Mouse (Mus musculus) gastrocnemius, adult 2 months (tissue): Measurements from ENCODE around the gene Orai2. TPM values are rescaled to one million over a fixed set of nuclear protein-coding genes. Genes with fewer than 3 reads are reported as not detected.
A peak's percentile ranks its signal among the peaks of the same experiment; 100 is the strongest.

ENCODE experiments used
- DNase-seq: peaks from one replicate; pipeline ENCODE4 v3.0.0; 2022
- H3K27ac ChIP-seq: fragments of 200-600 bp; 2 replicates; pipeline ENCODE4 v1.8.1; 2022; ENCODE audit warnings: mild to moderate bottlenecking
- H3K4me3 ChIP-seq: fragments of 200-600 bp; 2 replicates; pipeline ENCODE4 v1.8.1; 2022; ENCODE audit warnings: mild to moderate bottlenecking, moderate library complexity
- CTCF ChIP-seq: fragments of 200-600 bp; IDR thresholded peaks from 2 replicates; pipeline ENCODE4 v1.8.1; 2022; ENCODE audit warnings: antibody characterized with exemption, mild to moderate bottlenecking, moderate library complexity
- intact Hi-C: fragments of 180-260 bp; cut with DNase I; formaldehyde crosslinking; loops from one replicate; pipeline ENCODE4 v1.15.1; 2025
- total RNA-seq, 2 experiments: library from RNA; stranded (reverse); gene quantifications; 2 replicates each; pipeline ENCODE4 v1.2.3; 2021

Orai2 gene
- total RNA-seq, 2 experiments from 2014 or later = 0.43 to 0.75 TPM

DNA sequence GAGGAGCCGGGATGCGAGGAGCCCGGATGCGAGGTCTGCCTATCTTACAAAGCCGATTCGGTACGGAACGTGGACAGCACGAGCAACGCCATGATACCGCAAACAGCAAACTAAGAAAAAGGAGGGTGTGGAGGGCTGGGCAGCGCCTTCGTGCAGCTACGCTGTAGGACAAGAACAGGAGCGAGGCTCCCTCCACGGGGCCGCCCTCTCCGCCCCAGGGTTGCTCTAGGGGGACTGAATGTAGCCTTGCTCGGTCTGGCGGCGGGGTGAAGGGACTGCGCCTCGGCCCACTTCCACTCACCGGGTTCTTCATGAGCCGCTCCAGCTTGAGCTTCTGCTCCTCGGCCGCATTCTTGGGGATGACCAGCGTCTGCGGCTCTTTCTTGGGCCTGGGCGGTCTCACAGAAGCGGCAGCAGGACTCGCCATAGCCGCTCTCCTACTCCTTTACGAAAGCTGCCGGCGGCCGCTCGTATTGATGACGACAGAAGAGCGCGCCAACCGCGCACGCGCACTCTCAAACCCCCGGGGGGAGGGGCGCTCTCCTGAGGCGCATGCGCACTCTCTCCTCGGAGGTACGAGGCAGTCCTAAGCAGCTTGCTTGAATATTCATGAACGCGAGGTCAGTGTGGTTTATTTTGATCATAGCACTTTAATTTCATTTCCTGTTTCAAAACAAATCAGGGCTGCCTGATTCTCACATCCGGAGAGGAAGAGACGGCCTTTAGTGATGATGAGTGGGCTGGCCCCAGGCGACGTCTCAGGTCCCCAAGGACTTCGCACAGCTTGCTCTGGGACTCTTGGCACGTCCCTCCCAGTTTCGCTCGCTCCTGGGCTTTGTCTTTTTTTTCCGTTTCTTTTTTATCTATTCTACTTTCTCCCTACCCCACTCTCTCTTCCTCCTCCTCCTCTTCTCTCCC lies 28.2 kb upstream of the Orai2 start, which contains the start of gene Prkrip1:
Gene Prkrip1 (minus strand): TSS at position 490 of the 918 bp plus-strand sequence.
- intact Hi-C loops = no loop called here
- no peak for TF ChIP-seq CTCF
- H3K4me3 ChIP-seq = peak within 1 kb of the TSS; percentile 85
- DNase-seq = peak; percentile 93
- H3K27ac ChIP-seq = peak within 1 kb of the TSS; percentile 94

- DNase-seq = no peak
- TF ChIP-seq CTCF = 0 out of 2 replicates have a peak, but pooled peaks have one; percentile 1
- intact Hi-C loops = no loop called here
- H3K27ac ChIP-seq = no peak overlapping the region
- no peak overlapping the region for H3K4me3 ChIP-seq
These were observed 21.4 kb upstream of the Orai2 start for GRCm38 (mm10) chr5:136191870-136192269.

DNA sequence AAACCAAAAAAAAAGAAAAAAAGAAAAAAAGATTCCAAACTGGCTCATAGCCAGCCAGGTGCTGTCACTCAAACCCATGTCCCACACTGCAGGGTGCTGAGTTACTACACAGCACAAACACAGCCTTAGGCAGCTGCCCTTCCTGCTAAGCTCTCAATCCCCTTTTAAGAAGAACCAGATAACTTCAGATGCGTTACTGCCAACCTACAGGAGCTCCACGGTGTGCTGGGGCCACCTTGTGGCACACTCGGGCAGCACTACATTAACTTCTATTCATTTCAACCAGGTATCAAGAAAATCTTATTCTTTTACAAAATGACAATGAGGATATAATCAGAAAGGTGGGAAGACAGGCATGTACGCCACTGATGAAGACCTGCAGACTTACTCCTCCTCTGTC lies 16.2 kb upstream of the Orai2 start:
- intact Hi-C loops = loop anchor here (1.0 kb wide), 1 partner anchor 50 kb away; the partner anchor contains the start of genes Alkbh4 and Lrwd1
- Histone ChIP-seq H3K4me3 (no peak overlapping the region), H3K27ac (no peak overlapping the region)
- TF ChIP-seq CTCF = peak; percentile 89
- peak; percentile 62 for DNase-seq

GRCm38 (mm10) chr5:136183766-136184165 lies 13.3 kb upstream of the Orai2 start:
- no peak for DNase-seq
- no peak overlapping the region for H3K4me3 ChIP-seq
- H3K27ac ChIP-seq = no peak overlapping the region
- intact Hi-C loops = loop anchor here (2.0 kb wide), 1 partner anchor 39 kb away; no protein-coding TSS in a partner anchor
- no peak; the same call in 1 of the 2 replicates for TF ChIP-seq CTCF

GRCm38 (mm10) chr5:136182830-136183229 lies 12.3 kb upstream of the Orai2 start:
- no peak for DNase-seq
- intact Hi-C loops = no loop called here
- Histone ChIP-seq H3K4me3 (no peak overlapping the region), H3K27ac (no peak overlapping the region)
- no peak for TF ChIP-seq CTCF

DNA sequence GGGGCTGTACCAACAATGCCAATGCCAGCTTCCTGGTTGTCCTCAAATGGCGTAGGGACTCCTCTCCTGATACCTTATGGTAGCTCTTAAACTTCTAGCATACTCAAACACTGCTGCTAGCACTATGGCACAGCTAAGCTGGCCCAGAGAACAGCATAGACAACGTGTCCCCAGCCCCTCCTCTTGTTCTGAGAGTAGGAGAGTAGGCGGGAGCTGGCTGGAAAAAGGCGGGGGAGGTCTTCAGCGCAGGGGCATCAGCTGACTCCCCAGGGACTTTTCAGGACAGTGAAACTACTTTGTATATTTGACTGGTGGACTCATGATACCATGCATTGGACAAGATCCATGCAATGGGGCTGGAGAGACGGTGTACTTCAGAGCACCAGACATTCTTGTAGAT lies 11.5 kb upstream of the Orai2 start:
- Histone ChIP-seq H3K27ac (no peak overlapping the region), H3K4me3 (no peak overlapping the region)
- no peak for TF ChIP-seq CTCF
- intact Hi-C loops = no loop called here
- DNase-seq = no peak

GRCm38 (mm10) chr5:136181197-136181596 lies 10.7 kb upstream of the Orai2 start:
- no peak for TF ChIP-seq CTCF
- Histone ChIP-seq H3K4me3 (no peak overlapping the region), H3K27ac (no peak overlapping the region)
- intact Hi-C loops = no loop called here
- DNase-seq = no peak

DNA sequence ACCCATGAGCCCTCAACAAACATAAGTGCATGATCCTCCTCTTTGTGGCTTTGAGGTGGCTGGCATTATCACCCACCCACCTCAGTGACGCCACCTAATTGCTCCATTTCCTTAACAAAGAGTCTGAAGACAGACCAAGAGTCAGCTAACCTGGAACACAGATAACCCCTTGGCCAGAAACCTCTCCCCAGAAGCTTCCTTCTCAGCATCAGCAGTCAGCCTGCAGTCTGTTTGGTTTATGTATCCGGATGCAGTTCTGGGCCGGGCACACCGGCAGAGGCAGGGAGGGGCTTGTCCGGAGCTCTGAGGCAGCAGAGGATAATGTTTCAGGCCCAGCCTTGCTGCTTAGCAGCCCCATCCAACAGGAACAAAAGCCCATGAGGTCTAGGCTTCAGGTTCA lies 9.1 kb upstream of the Orai2 start:
- no peak for DNase-seq
- H3K4me3 ChIP-seq = no peak overlapping the region
- no peak for TF ChIP-seq CTCF
- peak overlapping the region; percentile 24; the same call in 1 of the 2 replicates for H3K27ac ChIP-seq
- intact Hi-C loops = no loop called here

DNA sequence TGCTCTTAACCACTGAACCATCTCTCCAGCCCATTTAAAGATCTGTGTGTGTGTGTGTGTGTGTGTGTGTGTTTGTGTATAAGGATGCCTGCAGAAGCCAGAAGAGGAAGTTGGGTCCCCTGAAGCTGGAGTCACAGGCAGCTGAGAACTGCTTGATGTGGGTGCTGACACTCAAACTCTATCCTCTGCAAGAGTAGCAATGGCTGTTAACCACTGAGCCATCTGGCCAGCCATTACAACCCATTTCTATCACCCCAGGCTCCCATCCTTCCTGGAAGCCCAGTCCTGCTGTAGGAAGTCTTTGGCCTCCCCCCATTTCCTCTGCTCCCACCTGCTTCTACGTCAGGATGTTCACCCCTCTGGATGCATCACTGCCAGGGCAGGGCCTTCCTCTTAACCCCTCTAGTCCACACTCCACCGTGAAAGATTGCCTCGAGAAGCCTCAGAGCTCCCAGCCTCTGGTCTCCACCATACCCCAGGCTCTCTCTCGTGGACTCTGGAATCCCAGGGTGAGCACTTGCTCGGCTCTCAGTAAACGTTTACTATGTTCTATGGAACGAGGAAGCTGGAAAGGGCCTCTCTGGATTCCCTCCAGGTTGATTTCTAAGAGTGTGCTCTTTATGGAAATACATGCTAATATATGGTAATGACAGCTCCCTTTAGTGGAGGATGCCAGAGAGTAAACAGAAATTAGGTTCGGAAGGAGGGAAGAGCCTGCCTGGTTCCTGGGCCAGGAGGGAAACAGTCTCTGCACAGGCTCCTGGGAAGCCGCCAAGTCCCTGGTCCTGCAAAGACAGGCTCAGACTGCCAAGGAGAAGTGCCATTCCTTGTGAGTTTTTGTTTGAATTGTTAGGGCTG lies 3.3 kb upstream of the Orai2 start:
- DNase-seq = peak; percentile 47
- TF ChIP-seq CTCF = no peak

GRCm38 (mm10) chr5:136172939-136173338 lies 2.4 kb upstream of the Orai2 start:
- TF ChIP-seq CTCF = no peak
- no peak overlapping the region for H3K4me3 ChIP-seq
- intact Hi-C loops = no loop called here
- no peak for DNase-seq
- no peak overlapping the region for H3K27ac ChIP-seq

More for the DNA sequence above, 3.3 kb upstream of the Orai2 start:
- H3K4me3 ChIP-seq = no peak overlapping the region
- intact Hi-C loops = no loop called here
- no peak overlapping the region for H3K27ac ChIP-seq

- H3K4me3 ChIP-seq = peak overlapping the region; percentile 73
- H3K27ac ChIP-seq = 0 out of 2 replicates have a peak overlapping the region, but pooled peaks have one; percentile 69
- no peak for DNase-seq
- TF ChIP-seq CTCF = no peak
- intact Hi-C loops = no loop called here
These were observed 1.1 kb upstream of the Orai2 start for GRCm38 (mm10) chr5:136171363-136172341.
